Mouse (Mus musculus) heart, postnatal 14 days (tissue): ENCODE measurements around the gene Palmd. TPM values are rescaled to one million over a fixed set of nuclear protein-coding genes. Genes with fewer than 3 reads are reported as not detected.
A peak's percentile ranks its signal among the peaks of the same experiment; 100 is the strongest.

Experiments used
- DNase-seq, 2 experiments: peaks; one replicate each; pipeline ENCODE4 v3.0.0; 2021 to 2022
- intact Hi-C: fragments of 180-260 bp; cut with DNase I; formaldehyde crosslinking; loops from one replicate; pipeline ENCODE4 v1.15.1; 2025
- total RNA-seq, 2 experiments: library from RNA; stranded (reverse); gene quantifications; 2 replicates each; pipeline ENCODE4 v1.2.3; 2021

Gene Palmd
- total RNA-seq, 2 experiments from 2014 or later, result 64.2 to 75.2 TPM

GRCm38 (mm10) chr3:116963213-116963612 lies 5.6 kb downstream of the Palmd start:
- DNase-seq, result no peak
- intact Hi-C loops, result no loop called here

- DNase-seq, result no peak
- intact Hi-C loops, result no loop called here
These were observed 7.2 kb downstream of the Palmd start for GRCm38 (mm10) chr3:116961354-116962142.

- intact Hi-C loops, result no loop called here
- DNase-seq, result no peak
These were observed 8.4 kb downstream of the Palmd start for GRCm38 (mm10) chr3:116960414-116960813.

GRCm38 (mm10) chr3:116955061-116955460 lies 13.7 kb downstream of the Palmd start:
- intact Hi-C loops, result no loop called here
- DNase-seq, result no peak

- intact Hi-C loops, result loop anchor here (2.0 kb wide), 2 partner anchors 31 to 67 kb away; no protein-coding TSS in a partner anchor
- DNase-seq, result no peak
These were observed 15.4 kb downstream of the Palmd start for GRCm38 (mm10) chr3:116953366-116953765.

- intact Hi-C loops, result loop anchor here (2.0 kb wide), 2 partner anchors 30 to 68 kb away; no protein-coding TSS in a partner anchor
- DNase-seq, result no peak
These were observed 16.4 kb downstream of the Palmd start for GRCm38 (mm10) chr3:116952242-116952899.

GRCm38 (mm10) chr3:116951489-116951888 lies 17.3 kb downstream of the Palmd start:
- DNase-seq, result no peak
- intact Hi-C loops, result loop anchor here (2.0 kb wide), 1 partner anchor 13 kb away; no protein-coding TSS in a partner anchor

- no peak for DNase-seq
- intact Hi-C loops, result loop anchor here (2.0 kb wide), 1 partner anchor 14 kb away; no protein-coding TSS in a partner anchor
These were observed 18.1 kb downstream of the Palmd start for GRCm38 (mm10) chr3:116950665-116951115.

GRCm38 (mm10) chr3:116946476-116946875 lies 22.3 kb downstream of the Palmd start:
- intact Hi-C loops, result no loop called here
- no peak for DNase-seq

- intact Hi-C loops, result no loop called here
- peak; percentile 31 to 53 for DNase-seq
These were observed 25.4 kb downstream of the Palmd start for GRCm38 (mm10) chr3:116943422-116943821.

- intact Hi-C loops, result no loop called here
- DNase-seq, result no peak
These were observed 26.0 kb downstream of the Palmd start for GRCm38 (mm10) chr3:116942751-116943150.

GRCm38 (mm10) chr3:116941559-116942117 lies 27.1 kb downstream of the Palmd start:
- no peak for DNase-seq
- intact Hi-C loops, result no loop called here

- intact Hi-C loops, result no loop called here
- no peak for DNase-seq
These were observed 27.8 kb downstream of the Palmd start for GRCm38 (mm10) chr3:116940804-116941558.

GRCm38 (mm10) chr3:116936934-116937691 lies 31.7 kb downstream of the Palmd start:
- no peak for DNase-seq
- intact Hi-C loops, result no loop called here

GRCm38 (mm10) chr3:116933158-116933557 lies 35.6 kb downstream of the Palmd start:
- no peak for DNase-seq
- intact Hi-C loops, result no loop called here

GRCm38 (mm10) chr3:116928994-116929393 lies 39.8 kb downstream of the Palmd start:
- intact Hi-C loops, result no loop called here

GRCm38 (mm10) chr3:116923042-116923441 lies 45.7 kb downstream of the Palmd start:
- no peak for DNase-seq
- intact Hi-C loops, result loop anchor here (2.0 to 5.0 kb wide), 3 partner anchors 30 to 144 kb away; partner anchors contain the start of genes 4930455H04Rik and Palmd

More at GRCm38 (mm10) chr3:116928994-116929393, 39.8 kb downstream of the Palmd start:
- peak; percentile 42 to 52 for DNase-seq

GRCm38 (mm10) chr3:116921535-116921934 lies 47.3 kb downstream of the Palmd start:
- intact Hi-C loops, result loop anchor here (5.0 kb wide), 2 partner anchors 46 to 146 kb away; partner anchors contain the start of genes 4930455H04Rik and Palmd
- DNase-seq, result no peak

GRCm38 (mm10) chr3:116917016-116917415 lies 51.8 kb downstream of the Palmd start:
- intact Hi-C loops, result no loop called here
- DNase-seq, result no peak
